Mouse (Mus musculus): ENCODE measurements around the gene Kcnmb3.

DNA sequence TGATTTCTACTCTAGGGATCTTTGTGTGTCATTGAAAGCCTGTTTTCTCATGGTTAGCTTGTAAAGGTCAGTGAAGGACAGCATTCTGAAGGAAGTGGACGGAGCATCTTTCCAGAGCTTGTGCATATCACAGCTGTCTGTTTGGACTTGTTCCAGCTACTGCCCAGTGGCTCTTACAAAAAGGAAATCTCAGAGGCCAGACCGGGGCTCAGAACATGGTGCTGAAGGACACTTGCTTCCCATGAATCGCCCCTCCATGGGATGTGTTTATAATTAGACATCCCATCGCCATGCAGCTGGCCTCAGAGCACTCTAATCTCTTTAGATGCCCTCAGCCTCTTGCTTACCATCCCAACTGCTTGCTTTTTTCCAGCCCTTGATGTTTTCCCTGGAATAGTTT is 63.1 kb downstream of the Kcnmb3 start:
- TF ChIP-seq CTCF (IDR thresholded peaks at IDR 0.05; ENCODE audit: borderline replicate concordance, insufficient read depth, low read length): no peak
- no peak for TF ChIP-seq POLR2A (IDR thresholded peaks at IDR 0.05; ENCODE audit: low read depth, low read length)

All from embryonic fibroblast, embryonic 13.5 days (primary cell).